Mouse (Mus musculus): ENCODE measurements around the gene Oat. TPM values are rescaled to one million over a fixed set of nuclear protein-coding genes. Genes with fewer than 3 reads are reported as not detected.

Oat gene
- polyA plus RNA-seq (2015; fragmentation: Nextera tagmentation; extraction: Ambion mirVana): 294 and 300 TPM in 2 replicates

DNA sequence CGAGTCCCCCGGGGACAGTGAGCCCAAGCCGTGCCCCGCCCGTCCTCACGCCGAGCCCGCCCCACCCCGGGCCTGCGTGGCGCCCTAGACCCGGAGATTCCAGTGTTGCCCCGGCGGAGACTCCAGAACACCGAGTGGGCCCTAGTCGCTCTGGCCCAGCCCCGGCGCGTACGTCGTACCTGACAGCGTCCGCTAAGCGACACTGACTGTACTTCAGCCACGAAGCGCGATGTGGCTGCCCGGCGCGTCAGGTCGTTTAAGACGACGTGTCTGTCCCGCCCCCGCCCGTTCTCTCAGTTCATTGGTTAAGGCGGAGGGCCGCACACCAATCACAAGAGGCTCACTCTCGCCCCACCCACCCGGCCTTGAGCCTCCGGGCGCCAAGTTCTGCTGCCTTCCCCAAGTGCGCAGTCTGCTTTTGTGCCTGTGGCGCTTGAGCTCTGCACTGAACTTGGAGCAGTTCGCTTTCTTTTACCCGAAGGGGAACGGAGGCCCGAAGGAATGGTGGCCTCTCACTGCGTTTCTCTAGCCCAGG is at the start of gene Oat:
Gene Oat, minus strand, starts transcription at position 283 of the 535 bp plus-strand sequence.
- WGBS: under 1% methylated on average over 49 of the region's 49 CpGs

GRCm38 (mm10) chr7:132624161-132624560 is 48.0 kb upstream of the Oat start:
- Histone ChIP-seq H3K4me1 (no peaks in the 10 kb centered on the region), H3K9me3 (no peaks in the 10 kb centered on the region), H3K27me3 (no peaks in the 10 kb centered on the region), H3K27ac (no peak overlapping the region), H3K4me2 (no peak overlapping the region), H3K36me3 (no peaks in the 10 kb centered on the region), H3K4me3 (no peak overlapping the region), H3K9ac (no peak overlapping the region)
- 70% methylated on average over 10 of the region's 10 CpGs for WGBS
- no peak for ATAC-seq (ENCODE audit: borderline replicate concordance, extremely low read depth, low FRiP score, low TSS enrichment)

More for the DNA sequence above, at the start of gene Oat:
- peak; percentile 97 for ATAC-seq (ENCODE audit: borderline replicate concordance, extremely low read depth, low FRiP score, low TSS enrichment)
- Histone ChIP-seq H3K4me2 (peak within 1 kb of the TSS; percentile 77), H3K36me3 (no peaks in the 10 kb centered on the region), H3K4me1 (peaks cover 44% of the 10 kb centered on the region), H3K27me3 (no peaks in the 10 kb centered on the region), H3K9me3 (no peaks in the 10 kb centered on the region), H3K27ac (peak within 1 kb of the TSS; percentile 100), H3K9ac (peak within 1 kb of the TSS; percentile 86), H3K4me3 (peak within 1 kb of the TSS; percentile 81)

GRCm38 (mm10) chr7:132619975-132620918 is 44.0 kb upstream of the Oat start:
- Histone ChIP-seq H3K9ac (no peak overlapping the region), H3K27ac (no peak overlapping the region), H3K9me3 (no peaks in the 10 kb centered on the region), H3K4me1 (peaks cover 3% of the 10 kb centered on the region; the same call in 1 of the 2 replicates), H3K36me3 (no peaks in the 10 kb centered on the region), H3K4me2 (no peak overlapping the region), H3K4me3 (no peak overlapping the region), H3K27me3 (no peaks in the 10 kb centered on the region)
- no peak for ATAC-seq (ENCODE audit: borderline replicate concordance, extremely low read depth, low FRiP score, low TSS enrichment)
- 79% methylated on average over 15 of the region's 15 CpGs for WGBS

DNA sequence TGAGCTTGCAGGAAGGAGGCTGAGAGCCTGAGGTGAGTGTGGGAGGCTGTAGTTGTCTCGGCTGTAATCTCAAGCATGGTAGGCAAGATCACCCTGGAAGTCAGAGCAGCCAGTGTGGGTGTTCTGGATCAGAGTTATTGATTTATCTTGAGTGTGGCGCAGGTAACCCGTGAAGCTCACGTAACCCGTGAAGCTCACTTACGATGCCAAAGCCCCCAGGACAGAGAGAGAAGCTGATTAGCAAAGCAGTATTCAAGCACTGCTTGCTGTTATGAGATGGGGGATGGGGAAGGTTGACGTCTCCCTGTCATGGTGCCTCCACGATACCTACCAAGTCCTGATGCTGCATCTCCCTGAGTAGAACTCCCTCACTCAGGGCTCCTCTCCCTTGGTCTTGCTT is 43.4 kb upstream of the Oat start:
- Histone ChIP-seq H3K27ac (no peak overlapping the region), H3K4me3 (no peak overlapping the region), H3K4me2 (no peak overlapping the region), H3K9ac (no peak overlapping the region), H3K9me3 (no peaks in the 10 kb centered on the region), H3K4me1 (peaks cover 8% of the 10 kb centered on the region; the same call in 1 of the 2 replicates), H3K27me3 (no peaks in the 10 kb centered on the region), H3K36me3 (no peaks in the 10 kb centered on the region)
- WGBS: 84% methylated on average over 8 of the region's 8 CpGs
- ATAC-seq (ENCODE audit: borderline replicate concordance, extremely low read depth, low FRiP score, low TSS enrichment): no peak

DNA sequence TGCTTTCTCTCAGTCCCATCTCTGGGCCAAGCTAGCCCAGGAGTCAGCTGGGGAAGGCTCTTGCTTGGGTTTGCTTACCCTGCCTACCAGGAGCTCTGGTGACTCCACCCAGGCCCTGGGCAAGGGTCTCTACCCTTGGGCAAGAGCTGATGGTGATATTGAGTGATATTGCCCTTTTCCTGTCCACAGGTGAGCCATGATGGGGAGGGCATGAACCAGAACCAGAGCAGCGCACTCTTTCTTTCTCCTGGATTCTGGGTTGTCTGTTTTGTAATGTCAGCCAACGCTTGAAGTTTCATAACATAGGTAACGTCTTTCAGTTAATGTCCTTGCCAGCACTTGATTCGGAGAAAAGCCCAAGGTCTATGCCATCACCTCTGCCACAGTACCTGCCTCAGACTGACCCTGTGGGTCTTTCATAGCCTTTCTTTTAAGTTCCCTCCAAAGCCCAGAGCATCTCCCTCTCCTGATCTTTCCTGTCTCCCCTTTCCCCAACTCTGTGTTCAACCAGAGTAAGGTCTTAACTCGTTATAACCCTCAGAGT is 40.9 kb upstream of the Oat start:
- Histone ChIP-seq H3K9ac (no peak overlapping the region), H3K36me3 (no peaks in the 10 kb centered on the region), H3K27me3 (no peaks in the 10 kb centered on the region), H3K4me2 (no peak overlapping the region), H3K4me1 (peaks cover 8% of the 10 kb centered on the region; the same call in 1 of the 2 replicates), H3K4me3 (no peak overlapping the region), H3K9me3 (no peaks in the 10 kb centered on the region), H3K27ac (no peak overlapping the region)
- no peak for ATAC-seq (ENCODE audit: borderline replicate concordance, extremely low read depth, low FRiP score, low TSS enrichment)
- 87% methylated on average over 5 of the region's 5 CpGs for WGBS

DNA sequence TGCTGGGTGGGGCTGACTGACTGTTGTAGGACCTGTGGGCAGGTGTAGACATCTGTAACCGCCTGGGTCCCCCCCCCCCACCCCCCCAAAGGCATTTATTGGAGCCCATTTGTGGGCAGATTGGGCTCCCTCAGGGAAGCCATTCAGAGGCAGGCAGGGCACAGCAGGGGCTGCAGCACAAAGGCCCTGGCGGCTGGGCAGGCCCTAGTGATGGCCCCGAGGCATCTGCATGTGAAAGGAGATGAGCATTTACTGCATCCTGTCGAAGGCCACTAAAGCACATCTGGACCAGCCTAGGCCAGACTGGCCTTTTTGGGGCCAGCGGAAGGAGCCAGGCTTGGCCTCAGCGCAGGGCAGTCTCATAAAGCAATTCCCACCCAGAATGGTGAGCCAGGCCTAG is 40.2 kb upstream of the Oat start:
- no peaks in the 10 kb centered on the region for H3K36me3 ChIP-seq
- no peaks in the 10 kb centered on the region for H3K9me3 ChIP-seq
- H3K27me3 ChIP-seq: no peaks in the 10 kb centered on the region
- peaks cover 8% of the 10 kb centered on the region; the same call in 1 of the 2 replicates for H3K4me1 ChIP-seq
- no peak for ATAC-seq (ENCODE audit: borderline replicate concordance, extremely low read depth, low FRiP score, low TSS enrichment)
- no peak overlapping the region for H3K4me2 ChIP-seq
- H3K9ac ChIP-seq: no peak overlapping the region
- no peak overlapping the region for H3K4me3 ChIP-seq
- 71% methylated on average over 6 of the region's 6 CpGs for WGBS
- H3K27ac ChIP-seq: no peak overlapping the region

DNA sequence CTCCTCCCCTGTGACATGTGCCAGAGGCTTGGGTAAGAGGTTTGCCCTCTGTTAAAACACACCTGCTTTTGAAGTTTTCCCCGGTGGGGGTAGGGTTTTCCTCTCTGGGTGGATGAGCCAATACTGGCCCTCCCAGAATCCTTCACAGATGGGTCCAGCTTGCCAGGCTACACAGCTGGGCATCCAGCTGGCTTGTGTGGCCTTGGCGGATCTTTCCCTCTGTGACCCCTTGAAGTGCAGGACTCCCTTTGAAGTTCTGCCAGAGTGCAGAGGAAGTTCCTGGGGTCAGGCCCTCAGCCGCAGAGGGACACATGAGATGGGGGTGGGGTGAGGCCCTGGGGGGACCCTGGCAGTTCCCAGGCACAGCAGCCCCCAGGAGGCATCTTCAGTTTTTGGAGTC is 39.1 kb upstream of the Oat start:
- ATAC-seq (ENCODE audit: borderline replicate concordance, extremely low read depth, low FRiP score, low TSS enrichment): no peak
- Histone ChIP-seq H3K4me1 (peaks cover 12% of the 10 kb centered on the region), H3K27ac (no peak overlapping the region), H3K4me2 (no peak overlapping the region), H3K9ac (no peak overlapping the region), H3K36me3 (no peaks in the 10 kb centered on the region), H3K4me3 (no peak overlapping the region), H3K9me3 (no peaks in the 10 kb centered on the region), H3K27me3 (no peaks in the 10 kb centered on the region)
- 15% methylated on average over 3 of the region's 3 CpGs for WGBS

DNA sequence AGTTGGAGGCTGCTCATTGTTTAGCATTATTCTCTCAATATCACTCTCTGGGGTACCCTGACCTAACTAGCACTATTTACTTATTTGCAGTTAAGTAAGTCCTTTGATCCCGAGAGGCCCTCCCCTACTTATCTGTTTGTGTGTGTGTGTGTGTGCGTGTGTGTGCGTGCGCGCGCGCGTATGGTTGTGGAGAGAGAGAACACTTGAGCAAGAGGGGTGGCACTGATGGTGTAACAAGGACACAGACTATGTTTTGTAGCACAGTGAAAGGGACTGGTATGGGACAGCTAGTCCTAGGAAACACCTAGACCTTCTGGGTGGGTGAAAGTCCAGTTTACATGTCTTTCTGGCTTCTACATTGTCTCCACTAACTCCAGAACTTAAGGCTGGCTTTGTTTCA is 35.3 kb upstream of the Oat start:
- H3K27ac ChIP-seq: no peak overlapping the region

GRCm38 (mm10) chr7:132610468-132611318 is 34.5 kb upstream of the Oat start, which contains the start of gene Lhpp:
TSS of gene Lhpp (plus strand) at chr7:132610638.
- H3K9me3 ChIP-seq: no peaks in the 10 kb centered on the region
- H3K4me2 ChIP-seq: peak within 1 kb of the TSS; percentile 68
- peak within 1 kb of the TSS; percentile 53 for H3K4me3 ChIP-seq
- peak; percentile 88 for ATAC-seq (ENCODE audit: borderline replicate concordance, extremely low read depth, low FRiP score, low TSS enrichment)
- no peaks in the 10 kb centered on the region for H3K36me3 ChIP-seq
- H3K9ac ChIP-seq: peak within 1 kb of the TSS; percentile 53
- WGBS: 8% methylated on average over 44 of the region's 44 CpGs
- H3K27ac ChIP-seq: no peak within 1 kb of the TSS
- no peaks in the 10 kb centered on the region for H3K27me3 ChIP-seq
- peaks cover 12% of the 10 kb centered on the region for H3K4me1 ChIP-seq

More for the DNA sequence above, 35.3 kb upstream of the Oat start:
- 91% methylated on average over 8 of the region's 8 CpGs for WGBS
- no peak for ATAC-seq (ENCODE audit: borderline replicate concordance, extremely low read depth, low FRiP score, low TSS enrichment)
- no peak overlapping the region for H3K4me2 ChIP-seq
- H3K9me3 ChIP-seq: no peaks in the 10 kb centered on the region
- H3K27me3 ChIP-seq: no peaks in the 10 kb centered on the region
- H3K9ac ChIP-seq: no peak overlapping the region
- H3K4me1 ChIP-seq: peaks cover 12% of the 10 kb centered on the region
- no peaks in the 10 kb centered on the region for H3K36me3 ChIP-seq
- no peak overlapping the region for H3K4me3 ChIP-seq

GRCm38 (mm10) chr7:132608316-132609020 is 32.3 kb upstream of the Oat start:
- 87% methylated on average over 4 of the region's 4 CpGs for WGBS
- peaks cover 4% of the 10 kb centered on the region; the same call in 1 of the 2 replicates for H3K4me1 ChIP-seq

DNA sequence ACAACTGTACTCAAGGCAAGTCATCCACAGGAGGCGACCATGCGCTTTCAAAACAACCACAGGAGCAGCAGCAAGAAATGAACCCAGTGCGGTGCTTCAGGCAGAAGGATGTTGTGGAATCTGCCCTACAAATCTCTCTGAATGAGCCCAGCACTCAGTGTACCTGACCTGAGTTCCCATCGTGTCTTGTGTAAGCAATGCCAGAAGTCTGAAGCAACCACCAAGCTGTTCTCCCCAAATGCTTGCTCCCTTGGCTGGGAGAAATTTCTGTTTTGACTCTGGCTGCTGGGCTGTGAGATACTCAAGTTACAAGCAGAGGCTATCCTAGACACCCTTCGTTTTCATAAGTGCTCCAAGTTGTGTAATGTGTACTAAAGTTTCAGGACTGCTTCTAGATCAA is 29.5 kb upstream of the Oat start:
- Histone ChIP-seq H3K9ac (no peak overlapping the region), H3K4me1 (peaks cover under 1% of the 10 kb centered on the region; the same call in 1 of the 2 replicates), H3K36me3 (no peaks in the 10 kb centered on the region), H3K9me3 (no peaks in the 10 kb centered on the region), H3K4me3 (no peak overlapping the region), H3K4me2 (no peak overlapping the region), H3K27me3 (peaks cover 42% of the 10 kb centered on the region), H3K27ac (no peak overlapping the region)
- no peak for ATAC-seq (ENCODE audit: borderline replicate concordance, extremely low read depth, low FRiP score, low TSS enrichment)
- WGBS: 45% methylated on average over 5 of the region's 5 CpGs

More at GRCm38 (mm10) chr7:132608316-132609020, 32.3 kb upstream of the Oat start:
- no peak for ATAC-seq (ENCODE audit: borderline replicate concordance, extremely low read depth, low FRiP score, low TSS enrichment)
- Histone ChIP-seq H3K4me2 (no peak overlapping the region), H3K4me3 (no peak overlapping the region), H3K27ac (no peak overlapping the region), H3K9ac (no peak overlapping the region), H3K9me3 (no peaks in the 10 kb centered on the region), H3K36me3 (no peaks in the 10 kb centered on the region), H3K27me3 (peaks cover 14% of the 10 kb centered on the region; the same call in 1 of the 2 replicates)

Data from lung, embryonic 15.5 days (tissue).